Mouse (Mus musculus) forebrain, embryonic 11.5 days (tissue): ENCODE measurements around the gene Gng11. TPM values are rescaled to one million over a fixed set of nuclear protein-coding genes. Genes with fewer than 3 reads are reported as not detected.

Experiments
- ATAC-seq: fragments of 200-750 bp; cut with Nextera tagmentation; replicated peaks from 2 replicates; pipeline ENCODE4 v1.8.0; 2017; ENCODE audit warnings: moderate TSS enrichment; ENCODE audit not compliant: low FRiP score
- DNase-seq: peaks from one replicate; pipeline ENCODE4 v3.0.0-alpha.2; 2017; ENCODE audit warnings: low spot score
- H3K27ac ChIP-seq: fragments of 300-500 bp; sonication (generic); 2 replicates; pipeline ENCODE4 v1.5.1; 2014; ENCODE audit warnings: low read depth, low read length
- H3K27me3 ChIP-seq: fragments of 300-500 bp; sonication (generic); 2 replicates; pipeline ENCODE4 v1.6.1; 2014; ENCODE audit warnings: mild to moderate bottlenecking, low read length, mixed read lengths; ENCODE audit not compliant: control insufficient read depth, insufficient read depth
- H3K36me3 ChIP-seq: fragments of 300-500 bp; sonication (generic); 2 replicates; pipeline ENCODE4 v1.6.1; 2014; ENCODE audit warnings: mild to moderate bottlenecking, low read length, moderate library complexity, mixed read lengths; ENCODE audit not compliant: control insufficient read depth, insufficient read depth
- H3K4me1 ChIP-seq: fragments of 300-500 bp; sonication (generic); replicated peaks from 2 replicates; pipeline ENCODE4 v1.6.1; 2014; ENCODE audit warnings: low read length, mixed read lengths; ENCODE audit not compliant: control insufficient read depth, insufficient read depth
- H3K4me2 ChIP-seq: fragments of 300-500 bp; sonication (generic); 2 replicates; pipeline ENCODE4 v1.6.1; 2014; ENCODE audit warnings: low read depth, mild to moderate bottlenecking, low read length, moderate library complexity, mixed read lengths; ENCODE audit not compliant: severe bottlenecking
- H3K4me3 ChIP-seq: fragments of 300-500 bp; sonication (generic); 2 replicates; pipeline ENCODE4 v1.5.1; 2014; ENCODE audit warnings: low read depth, low read length
- H3K9ac ChIP-seq: fragments of 300-500 bp; sonication (generic); 2 replicates; pipeline ENCODE4 v1.6.1; 2014; ENCODE audit warnings: low read length
- H3K9me3 ChIP-seq: fragments of 300-500 bp; sonication (generic); 2 replicates; pipeline ENCODE4 v1.6.1; 2016; ENCODE audit warnings: low read length, mixed read lengths; ENCODE audit not compliant: control insufficient read depth
- WGBS: fragments of 180-500 bp; shearing (Covaris S2); extraction: QIAGEN DNeasy Blood & Tissue Kit; methylation state at CpG from one replicate; pipeline ENCODE4 v1.1.7; 2014; 5-methylcytosine and 5-hydroxymethylcytosine counted together
- polyA plus RNA-seq: library from polyadenylated mRNA; unstranded; fragments of >200 nt; fragmentation: Nextera tagmentation; extraction: Ambion mirVana; gene quantifications from 2 replicates; pipeline ENCODE4 v1.2.1, GENCODE M21; 2014

The Gng11 gene
- polyA plus RNA-seq, 1 experiment from 2014 or later = 31.9 TPM

DNA sequence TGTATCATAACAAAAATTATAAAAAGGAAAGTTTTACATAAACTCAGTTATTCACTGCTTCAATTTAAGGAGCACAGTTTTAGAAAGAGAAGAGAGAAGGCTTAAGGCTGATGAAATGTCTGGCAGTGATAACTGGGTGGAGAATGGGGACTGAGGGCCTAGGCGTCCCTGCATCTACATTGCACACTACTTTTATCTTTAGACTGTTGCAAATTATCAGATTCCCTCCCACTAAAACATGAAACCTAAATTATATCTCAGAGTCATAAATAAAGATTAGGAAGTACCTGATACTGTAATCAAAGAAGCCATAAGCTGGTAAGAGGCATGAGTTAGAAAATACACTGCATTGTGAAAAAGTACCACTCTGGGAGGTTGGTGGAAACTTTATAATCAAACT is 38.1 kb downstream of the Gng11 start:
- Histone ChIP-seq H3K9ac (no peak overlapping the region), H3K4me1 (no peaks in the 10 kb centered on the region), H3K27me3 (no peaks in the 10 kb centered on the region), H3K4me3 (no peak overlapping the region), H3K9me3 (no peaks in the 10 kb centered on the region), H3K36me3 (no peaks in the 10 kb centered on the region), H3K4me2 (no peak overlapping the region), H3K27ac (no peak overlapping the region)
- no peak for ATAC-seq
- WGBS = 88% methylated on average over 1 of the region's 1 CpGs
- DNase-seq = no peak

GRCm38 (mm10) chr6:4047200-4047599 is 43.5 kb downstream of the Gng11 start:
- DNase-seq (no peak), ATAC-seq (no peak)
- Histone ChIP-seq H3K9me3 (no peaks in the 10 kb centered on the region), H3K4me3 (no peak overlapping the region), H3K27me3 (no peaks in the 10 kb centered on the region), H3K27ac (no peak overlapping the region), H3K9ac (no peak overlapping the region), H3K4me1 (no peaks in the 10 kb centered on the region), H3K4me2 (no peak overlapping the region), H3K36me3 (no peaks in the 10 kb centered on the region)
- 85% methylated on average over 1 of the region's 1 CpGs for WGBS

DNA sequence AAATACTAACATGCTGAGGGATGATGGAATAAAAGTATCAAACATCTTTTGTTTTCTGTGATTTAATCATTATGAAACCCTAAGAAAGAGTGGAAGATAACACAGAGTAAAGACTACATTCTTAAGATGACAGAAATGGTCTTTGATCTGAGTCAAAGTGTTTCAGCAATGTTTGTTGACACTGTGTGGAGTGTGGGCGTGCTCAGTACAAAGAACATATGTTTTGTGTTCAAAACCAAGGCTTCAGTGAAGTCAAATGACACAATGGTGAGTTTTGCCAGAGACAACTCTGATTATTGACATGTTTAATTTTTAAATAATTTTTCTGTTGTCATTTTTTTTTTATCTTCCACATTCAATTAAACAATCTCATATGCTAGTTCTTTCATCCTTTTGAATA is 49.1 kb downstream of the Gng11 start:
- DNase-seq (no peak), ATAC-seq (no peak)
- 79% methylated on average over 1 of the region's 1 CpGs for WGBS
- no peak overlapping the region for H3K4me2 ChIP-seq
- H3K4me1 ChIP-seq = no peaks in the 10 kb centered on the region
- H3K27ac ChIP-seq = no peak overlapping the region
- H3K4me3 ChIP-seq = no peak overlapping the region
- no peaks in the 10 kb centered on the region for H3K36me3 ChIP-seq
- H3K9me3 ChIP-seq = no peaks in the 10 kb centered on the region
- H3K27me3 ChIP-seq = no peaks in the 10 kb centered on the region
- no peak overlapping the region for H3K9ac ChIP-seq

DNA sequence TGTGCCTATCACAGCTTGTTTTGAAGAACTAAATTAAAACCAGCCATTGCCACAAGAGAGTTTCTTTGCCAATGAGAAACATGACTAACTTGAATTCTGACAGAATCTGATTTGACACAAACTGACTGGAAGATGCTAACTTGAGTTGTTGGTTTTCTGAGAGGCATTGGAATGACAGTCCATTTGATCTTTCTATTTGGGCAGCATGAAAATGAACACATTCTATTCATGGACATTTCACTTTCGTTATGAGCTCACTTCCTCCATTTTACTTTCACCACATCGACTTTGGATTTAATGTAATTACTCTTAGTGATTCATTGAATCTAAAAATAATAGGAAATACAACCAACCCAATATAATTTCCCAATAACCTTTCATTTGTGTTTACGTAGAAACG is 50.7 kb downstream of the Gng11 start:
- no peaks in the 10 kb centered on the region for H3K4me1 ChIP-seq
- H3K4me3 ChIP-seq = no peak overlapping the region
- H3K36me3 ChIP-seq = no peaks in the 10 kb centered on the region
- H3K9me3 ChIP-seq = no peaks in the 10 kb centered on the region
- no peak overlapping the region for H3K4me2 ChIP-seq
- no peaks in the 10 kb centered on the region for H3K27me3 ChIP-seq
- WGBS = 92% methylated on average over 4 of the region's 4 CpGs
- no peak overlapping the region for H3K27ac ChIP-seq
- ATAC-seq = no peak
- H3K9ac ChIP-seq = no peak overlapping the region
- DNase-seq = no peak

Other genes with a start within 250 kb of the Gng11 start
- gene Calcr, start 239.2 kb upstream of the Gng11 start, polyA plus RNA-seq = 1.2 TPM in 2 replicates
- gene Tfpi2, start 15.0 kb upstream of the Gng11 start, polyA plus RNA-seq = 0.40 and 0.72 TPM in 2 replicates
- not detected in 2 replicates for gene Gngt1, start 10.1 kb upstream of the Gng11 start, polyA plus RNA-seq
- gene Bet1, start 83.1 kb downstream of the Gng11 start, polyA plus RNA-seq = 49.9 and 62.2 TPM in 2 replicates